In the genomic region with DNA sequence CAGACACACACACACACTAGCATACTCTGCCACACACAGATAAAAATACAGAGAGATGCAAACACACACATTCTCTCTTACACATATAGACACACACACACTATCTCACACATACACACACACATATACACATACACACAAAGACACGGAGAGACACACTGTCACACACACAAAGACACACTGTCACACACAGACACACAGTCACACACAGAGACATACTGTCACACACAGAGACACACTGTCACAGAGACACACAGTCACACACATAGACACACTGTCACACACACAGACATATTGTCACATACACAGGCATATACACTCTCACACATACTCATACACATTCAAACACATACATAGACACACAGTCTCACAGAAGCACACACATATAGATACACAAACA, we compare ENCODE assay signal across 21 mouse cellular contexts. TPM values are rescaled to one million over a fixed set of nuclear protein-coding genes. Genes with fewer than 3 reads are reported as not detected.
"Had no signal": no experiment of that assay in that cellular context is flagged by ENCODE, and none has a peak within 500 bp of the region (broad histone marks: within the 10 kb centered on the region; RNA-seq: fewer than 3 reads in every experiment).

No protein-coding gene starts in this region.

- ATAC-seq: lung, postnatal 0 days; midbrain, embryonic 13.5 days; midbrain, embryonic 15.5 days had no signal

- H3K9me3 ChIP-seq: lung, embryonic 15.5 days; midbrain, embryonic 13.5 days; midbrain, embryonic 15.5 days; neural tube, embryonic 13.5 days; neural tube, embryonic 15.5 days had no signal

- DNase-seq: lung, adult 18-20 months; lung, postnatal 14 days; lung, postnatal 36 days; retina, postnatal 1 day; right cerebral cortex, adult 18-20 months; right cerebral cortex, postnatal 25 days; right cerebral cortex, postnatal 4 days; spleen, adult 18-20 months; thymus, adult 18-20 months; thymus, postnatal 14 days; thymus, postnatal 36 days had no signal

- H3K4me3 ChIP-seq: lung, embryonic 15.5 days; midbrain, embryonic 13.5 days; midbrain, embryonic 15.5 days; neural tube, embryonic 13.5 days; neural tube, embryonic 15.5 days had no signal

- H3K36me3 ChIP-seq: lung, embryonic 15.5 days; midbrain, embryonic 13.5 days; midbrain, embryonic 15.5 days; neural tube, embryonic 13.5 days; neural tube, embryonic 15.5 days had no signal

- H3K27ac ChIP-seq: lung, embryonic 15.5 days; macrophage; midbrain, embryonic 13.5 days; midbrain, embryonic 15.5 days; neural tube, embryonic 13.5 days; neural tube, embryonic 15.5 days had no signal

- H3K4me2 ChIP-seq: lung, embryonic 15.5 days; midbrain, embryonic 11.5 days; midbrain, embryonic 13.5 days; midbrain, embryonic 15.5 days; neural tube, embryonic 13.5 days; neural tube, embryonic 15.5 days had no signal

- H3K9ac ChIP-seq: lung, embryonic 15.5 days; midbrain, embryonic 13.5 days; midbrain, embryonic 15.5 days; neural tube, embryonic 13.5 days; neural tube, embryonic 15.5 days had no signal

- H3K4me1 ChIP-seq: lung, embryonic 15.5 days; midbrain, embryonic 13.5 days; midbrain, embryonic 15.5 days; neural tube, embryonic 13.5 days had no signal

RNA-seq across cellular contexts. Expression of a gene that starts 25.2 kb away (rescaled TPM):
- total RNA-seq: megakaryocyte progenitor cell, adult 5-6 weeks; monocyte, adult 5-6 weeks had no signal
- polyA plus RNA-seq: macrophage had no signal
